Mouse (Mus musculus): ENCODE measurements around the gene Gm11549. TPM values are rescaled to one million over a fixed set of nuclear protein-coding genes. Genes with fewer than 3 reads are reported as not detected.
A peak's percentile ranks its signal among the peaks of the same experiment; 100 is the strongest.

The Gm11549 gene
- polyA plus RNA-seq, 1 experiment from 2014 or later: 0.29 TPM

GRCm38 (mm10) chr3:36493641-36494283, 27.9 kb downstream of the Gm11549 start:
- Histone ChIP-seq H3K9me3 (no peaks in the 10 kb centered on the region), H3K4me3 (no peak overlapping the region), H3K9ac (no peak overlapping the region), H3K4me2 (no peak overlapping the region), H3K36me3 (no peaks in the 10 kb centered on the region), H3K4me1 (peaks cover 21% of the 10 kb centered on the region), H3K27me3 (replicated peaks) (no peaks in the 10 kb centered on the region), H3K27ac (replicated peaks) (no peak overlapping the region)
- no peak for ATAC-seq (ENCODE audit: extremely low read depth, insufficient number of reproducible peaks, low FRiP score, low TSS enrichment)
- 57% methylated on average over 6 of the region's 6 CpGs for WGBS

GRCm38 (mm10) chr3:36492716-36493391, 28.8 kb downstream of the Gm11549 start:
- no peak overlapping the region for H3K27ac ChIP-seq (replicated peaks)
- H3K36me3 ChIP-seq: no peaks in the 10 kb centered on the region
- H3K9me3 ChIP-seq: no peaks in the 10 kb centered on the region
- no peaks in the 10 kb centered on the region for H3K27me3 ChIP-seq (replicated peaks)
- 55% methylated on average over 9 of the region's 9 CpGs for WGBS
- no peak overlapping the region for H3K4me3 ChIP-seq
- H3K4me2 ChIP-seq: no peak overlapping the region
- peaks cover 21% of the 10 kb centered on the region for H3K4me1 ChIP-seq
- no peak for ATAC-seq (ENCODE audit: extremely low read depth, insufficient number of reproducible peaks, low FRiP score, low TSS enrichment)
- H3K9ac ChIP-seq: no peak overlapping the region

- ATAC-seq (ENCODE audit: extremely low read depth, insufficient number of reproducible peaks, low FRiP score, low TSS enrichment): no peak
- H3K4me1 ChIP-seq: peaks cover 19% of the 10 kb centered on the region
- no peaks in the 10 kb centered on the region for H3K27me3 ChIP-seq (replicated peaks)
- no peak overlapping the region for H3K9ac ChIP-seq
- H3K36me3 ChIP-seq: no peaks in the 10 kb centered on the region
- WGBS: 53% methylated on average over 5 of the region's 5 CpGs
- no peaks in the 10 kb centered on the region for H3K9me3 ChIP-seq
- no peak overlapping the region for H3K4me3 ChIP-seq
- no peak overlapping the region for H3K27ac ChIP-seq (replicated peaks)
- no peak overlapping the region for H3K4me2 ChIP-seq
Measured at GRCm38 (mm10) chr3:36491535-36491934, 30.1 kb downstream of the Gm11549 start.

GRCm38 (mm10) chr3:36489590-36489910, 32.1 kb downstream of the Gm11549 start:
- no peak for ATAC-seq (ENCODE audit: extremely low read depth, insufficient number of reproducible peaks, low FRiP score, low TSS enrichment)
- H3K27me3 ChIP-seq (replicated peaks): no peaks in the 10 kb centered on the region
- H3K27ac ChIP-seq (replicated peaks): no peak overlapping the region
- H3K4me2 ChIP-seq: no peak overlapping the region
- 93% methylated on average over 1 of the region's 1 CpGs for WGBS
- H3K4me3 ChIP-seq: no peak overlapping the region
- peaks cover 18% of the 10 kb centered on the region for H3K4me1 ChIP-seq
- no peaks in the 10 kb centered on the region for H3K9me3 ChIP-seq
- H3K36me3 ChIP-seq: no peaks in the 10 kb centered on the region
- H3K9ac ChIP-seq: no peak overlapping the region

GRCm38 (mm10) chr3:36488899-36489589, 32.6 kb downstream of the Gm11549 start:
- Histone ChIP-seq H3K27ac (replicated peaks) (no peak overlapping the region), H3K4me1 (peaks cover 18% of the 10 kb centered on the region), H3K9me3 (no peaks in the 10 kb centered on the region), H3K36me3 (no peaks in the 10 kb centered on the region), H3K27me3 (replicated peaks) (no peaks in the 10 kb centered on the region), H3K4me3 (no peak overlapping the region), H3K4me2 (no peak overlapping the region), H3K9ac (no peak overlapping the region)
- no peak for ATAC-seq (ENCODE audit: extremely low read depth, insufficient number of reproducible peaks, low FRiP score, low TSS enrichment)
- WGBS: 84% methylated on average over 6 of the region's 6 CpGs

- H3K4me2 ChIP-seq: no peak overlapping the region
Measured at GRCm38 (mm10) chr3:36488367-36488766, 33.2 kb downstream of the Gm11549 start.

GRCm38 (mm10) chr3:36486881-36487280, 34.7 kb downstream of the Gm11549 start:
- H3K36me3 ChIP-seq: no peaks in the 10 kb centered on the region
- no peak overlapping the region for H3K4me3 ChIP-seq
- no peaks in the 10 kb centered on the region for H3K27me3 ChIP-seq (replicated peaks)
- H3K4me1 ChIP-seq: peaks cover 18% of the 10 kb centered on the region
- no peak overlapping the region for H3K27ac ChIP-seq (replicated peaks)
- H3K9me3 ChIP-seq: no peaks in the 10 kb centered on the region
- H3K9ac ChIP-seq: no peak overlapping the region
- ATAC-seq (ENCODE audit: extremely low read depth, insufficient number of reproducible peaks, low FRiP score, low TSS enrichment): no peak
- H3K4me2 ChIP-seq: no peak overlapping the region
- WGBS: 79% methylated on average over 6 of the region's 6 CpGs

More at GRCm38 (mm10) chr3:36488367-36488766, 33.2 kb downstream of the Gm11549 start:
- Histone ChIP-seq H3K9ac (no peak overlapping the region), H3K4me3 (no peak overlapping the region), H3K4me1 (peaks cover 12% of the 10 kb centered on the region), H3K9me3 (no peaks in the 10 kb centered on the region), H3K27ac (replicated peaks) (no peak overlapping the region), H3K27me3 (replicated peaks) (no peaks in the 10 kb centered on the region), H3K36me3 (no peaks in the 10 kb centered on the region)
- ATAC-seq (ENCODE audit: extremely low read depth, insufficient number of reproducible peaks, low FRiP score, low TSS enrichment): no peak
- WGBS: 63% methylated on average over 1 of the region's 1 CpGs

- H3K27me3 ChIP-seq (replicated peaks): no peaks in the 10 kb centered on the region
- 53% methylated on average over 6 of the region's 6 CpGs for WGBS
Measured at GRCm38 (mm10) chr3:36486176-36486575, 35.4 kb downstream of the Gm11549 start.

GRCm38 (mm10) chr3:36484292-36484691, 37.3 kb downstream of the Gm11549 start:
- no peak overlapping the region for H3K4me2 ChIP-seq
- 0 out of 2 replicates have a peak overlapping the region, but pooled peaks have one; percentile 15 for H3K27ac ChIP-seq (replicated peaks)
- H3K4me3 ChIP-seq: no peak overlapping the region
- H3K4me1 ChIP-seq: peaks cover 31% of the 10 kb centered on the region
- no peaks in the 10 kb centered on the region for H3K9me3 ChIP-seq
- H3K9ac ChIP-seq: no peak overlapping the region
- no peaks in the 10 kb centered on the region for H3K36me3 ChIP-seq
- 87% methylated on average over 4 of the region's 4 CpGs for WGBS
- no peaks in the 10 kb centered on the region for H3K27me3 ChIP-seq (replicated peaks)
- ATAC-seq (ENCODE audit: extremely low read depth, insufficient number of reproducible peaks, low FRiP score, low TSS enrichment): no peak

More at GRCm38 (mm10) chr3:36486176-36486575, 35.4 kb downstream of the Gm11549 start:
- Histone ChIP-seq H3K9ac (no peak overlapping the region), H3K9me3 (no peaks in the 10 kb centered on the region), H3K36me3 (no peaks in the 10 kb centered on the region), H3K4me1 (peaks cover 19% of the 10 kb centered on the region), H3K27ac (replicated peaks) (no peak overlapping the region), H3K4me2 (no peak overlapping the region), H3K4me3 (no peak overlapping the region)
- ATAC-seq (ENCODE audit: extremely low read depth, insufficient number of reproducible peaks, low FRiP score, low TSS enrichment): no peak

GRCm38 (mm10) chr3:36482940-36483339, 38.7 kb downstream of the Gm11549 start:
- H3K9ac ChIP-seq: no peak overlapping the region; the same call in 1 of the 2 replicates
- WGBS: 14% methylated on average over 9 of the region's 9 CpGs
- no peak for ATAC-seq (ENCODE audit: extremely low read depth, insufficient number of reproducible peaks, low FRiP score, low TSS enrichment)

GRCm38 (mm10) chr3:36481776-36482193, 39.8 kb downstream of the Gm11549 start:
- 4% methylated on average over 11 of the region's 11 CpGs for WGBS

More at GRCm38 (mm10) chr3:36482940-36483339, 38.7 kb downstream of the Gm11549 start:
- peak overlapping the region; percentile 8; the same call in 1 of the 2 replicates for H3K4me3 ChIP-seq
- no peaks in the 10 kb centered on the region for H3K27me3 ChIP-seq (replicated peaks)
- peak overlapping the region; percentile 49 for H3K4me2 ChIP-seq
- H3K36me3 ChIP-seq: no peaks in the 10 kb centered on the region
- no peaks in the 10 kb centered on the region for H3K9me3 ChIP-seq
- peaks cover 31% of the 10 kb centered on the region for H3K4me1 ChIP-seq
- H3K27ac ChIP-seq (replicated peaks): peak overlapping the region; percentile 98

More at GRCm38 (mm10) chr3:36481776-36482193, 39.8 kb downstream of the Gm11549 start:
- no peaks in the 10 kb centered on the region for H3K9me3 ChIP-seq
- peak overlapping the region; percentile 79 for H3K9ac ChIP-seq
- ATAC-seq (ENCODE audit: extremely low read depth, insufficient number of reproducible peaks, low FRiP score, low TSS enrichment): peak; percentile 71; the same call in 1 of the 2 replicates
- H3K4me2 ChIP-seq: peak overlapping the region; percentile 60
- no peaks in the 10 kb centered on the region for H3K27me3 ChIP-seq (replicated peaks)
- no peaks in the 10 kb centered on the region for H3K36me3 ChIP-seq
- H3K27ac ChIP-seq (replicated peaks): peak overlapping the region; percentile 98
- H3K4me3 ChIP-seq: peak overlapping the region; percentile 29
- peaks cover 38% of the 10 kb centered on the region for H3K4me1 ChIP-seq
